Mouse (Mus musculus) gastrocnemius, postnatal 36 days (tissue): ENCODE results near the gene Enpp5. TPM values are rescaled to one million over a fixed set of nuclear protein-coding genes. Genes with fewer than 3 reads are reported as not detected.

Experiments
- DNase-seq, 2 experiments: peaks; one replicate each; pipeline ENCODE4 v3.0.0; 2022
- intact Hi-C: fragments of 180-260 bp; cut with DNase I; formaldehyde crosslinking; loops from one replicate; pipeline ENCODE4 v1.15.1; 2025
- total RNA-seq, 2 experiments: library from RNA; stranded (reverse); gene quantifications; 2 replicates each; pipeline ENCODE4 v1.2.3; 2021

The Enpp5 gene
- total RNA-seq, 2 experiments from 2014 or later: 5.5 to 5.6 TPM

DNA sequence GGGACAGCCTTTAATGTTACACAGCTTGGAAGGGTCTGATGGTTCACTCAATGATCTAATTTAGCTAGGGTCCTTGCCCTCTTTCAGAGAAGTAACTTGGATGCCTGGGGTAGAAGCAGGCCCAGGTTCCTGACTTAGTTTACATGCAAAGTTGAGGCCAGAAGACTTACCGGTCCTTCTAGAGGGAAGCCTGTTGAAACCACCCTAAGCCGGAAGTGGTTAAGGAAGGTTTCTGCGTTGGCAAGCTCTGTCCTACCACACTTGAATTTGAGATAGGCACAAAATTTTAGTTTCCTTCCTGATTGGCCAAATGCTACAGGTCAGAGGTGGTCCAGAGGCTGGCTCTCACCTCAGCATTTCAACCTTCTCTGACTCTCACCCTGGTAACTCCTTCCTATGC, 9.6 kb downstream of the Enpp5 start:
- intact Hi-C loops: no loop called here
- no peak for DNase-seq

DNA sequence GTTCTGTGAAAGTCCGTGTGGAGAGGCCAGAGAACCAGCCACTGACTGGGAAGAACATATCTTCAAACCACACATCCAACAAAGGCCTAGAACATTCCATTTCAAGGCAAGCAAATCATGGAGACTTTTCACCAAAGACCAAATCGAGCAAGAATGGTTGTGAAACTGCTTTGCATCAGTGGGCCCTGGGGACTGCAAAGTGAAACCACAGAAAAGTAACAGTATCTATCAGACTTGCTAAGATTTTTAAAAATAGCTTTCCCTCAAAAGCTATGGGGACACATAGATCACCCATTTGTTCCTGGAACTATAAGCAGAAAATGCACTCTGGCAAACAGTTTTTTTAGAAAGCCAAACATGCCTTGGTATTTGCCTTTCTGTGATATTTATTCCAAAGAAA, 12.3 kb downstream of the Enpp5 start:
- DNase-seq: no peak
- intact Hi-C loops: no loop called here

DNA sequence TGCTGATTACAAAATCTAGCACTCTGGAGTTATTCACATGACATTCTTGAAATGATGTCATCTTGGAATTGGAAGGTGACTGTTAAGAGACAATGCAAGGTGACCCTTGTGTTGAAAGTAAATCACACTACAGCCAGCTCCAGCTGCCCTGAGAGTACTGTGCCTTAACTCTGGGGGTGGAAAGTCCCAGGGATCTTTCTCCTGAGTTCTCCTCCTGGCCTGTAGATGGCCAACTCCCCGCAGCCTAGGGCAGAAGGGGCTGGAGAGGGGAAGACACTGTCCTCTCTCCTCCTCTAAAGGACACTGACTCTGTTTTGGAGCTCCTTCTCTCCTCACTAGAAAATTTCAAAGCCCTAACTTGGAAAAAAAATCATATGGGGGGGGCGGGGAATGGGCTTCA, 12.9 kb downstream of the Enpp5 start:
- intact Hi-C loops: no loop called here
- DNase-seq: no peak

DNA sequence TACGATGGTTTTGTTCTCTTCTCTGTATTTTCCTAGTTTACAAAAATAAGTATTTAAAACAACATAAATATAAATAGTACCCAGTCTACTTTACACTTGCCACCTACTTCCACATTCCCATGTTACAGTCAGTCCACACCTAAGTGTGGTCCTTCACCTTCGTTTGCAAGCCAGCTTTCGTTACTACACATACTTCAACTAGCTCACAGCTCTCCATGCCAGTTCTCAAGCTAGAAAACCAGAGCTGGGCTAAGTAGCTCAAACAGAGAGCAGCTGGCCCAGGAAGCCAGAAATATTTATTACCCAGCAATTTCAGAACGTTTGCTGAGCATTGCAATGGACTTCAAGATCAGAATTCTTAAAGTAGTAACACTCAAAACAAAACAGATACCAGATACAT, 21.9 kb downstream of the Enpp5 start:
- no peak for DNase-seq
- intact Hi-C loops: no loop called here

DNA sequence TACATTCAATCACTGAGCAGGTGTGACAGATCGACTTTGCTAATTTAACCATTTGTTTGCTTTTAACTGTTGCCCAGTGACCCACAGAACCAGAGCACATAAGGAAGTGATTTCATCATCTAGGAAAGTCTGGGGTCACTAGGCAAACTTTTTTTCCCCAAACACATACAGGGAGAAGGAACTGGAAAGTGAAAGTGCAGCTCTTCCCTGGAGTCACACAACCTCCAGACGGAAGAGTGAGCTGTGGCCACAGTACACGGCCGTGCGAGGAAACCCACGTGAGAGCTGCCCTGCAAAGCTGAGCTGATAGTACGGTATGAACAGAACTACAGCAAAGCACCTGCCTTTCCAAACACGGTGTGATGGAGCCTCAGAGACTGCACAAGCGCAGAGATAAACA, 22.3 kb downstream of the Enpp5 start:
- intact Hi-C loops: no loop called here
- no peak for DNase-seq

DNA sequence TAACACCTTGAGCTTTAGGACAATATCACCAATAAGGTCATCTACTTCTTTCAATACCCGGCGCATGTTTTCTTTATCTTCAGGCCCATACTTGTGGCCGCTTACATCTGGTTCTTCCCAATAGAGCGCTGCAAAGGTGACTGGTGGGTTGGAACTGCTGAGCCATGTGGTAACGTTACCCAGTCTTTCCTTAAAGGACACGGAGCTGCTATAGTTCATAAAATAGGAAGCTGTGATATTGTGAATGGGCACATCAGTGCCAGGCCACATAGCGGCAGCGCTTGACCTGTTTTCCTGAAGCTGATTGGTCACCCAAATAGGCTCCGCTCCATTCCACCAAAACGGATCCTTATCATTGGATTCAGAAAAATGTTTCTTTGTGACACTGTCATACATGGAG, 23.3 kb downstream of the Enpp5 start:
- intact Hi-C loops: no loop called here
- DNase-seq: no peak

DNA sequence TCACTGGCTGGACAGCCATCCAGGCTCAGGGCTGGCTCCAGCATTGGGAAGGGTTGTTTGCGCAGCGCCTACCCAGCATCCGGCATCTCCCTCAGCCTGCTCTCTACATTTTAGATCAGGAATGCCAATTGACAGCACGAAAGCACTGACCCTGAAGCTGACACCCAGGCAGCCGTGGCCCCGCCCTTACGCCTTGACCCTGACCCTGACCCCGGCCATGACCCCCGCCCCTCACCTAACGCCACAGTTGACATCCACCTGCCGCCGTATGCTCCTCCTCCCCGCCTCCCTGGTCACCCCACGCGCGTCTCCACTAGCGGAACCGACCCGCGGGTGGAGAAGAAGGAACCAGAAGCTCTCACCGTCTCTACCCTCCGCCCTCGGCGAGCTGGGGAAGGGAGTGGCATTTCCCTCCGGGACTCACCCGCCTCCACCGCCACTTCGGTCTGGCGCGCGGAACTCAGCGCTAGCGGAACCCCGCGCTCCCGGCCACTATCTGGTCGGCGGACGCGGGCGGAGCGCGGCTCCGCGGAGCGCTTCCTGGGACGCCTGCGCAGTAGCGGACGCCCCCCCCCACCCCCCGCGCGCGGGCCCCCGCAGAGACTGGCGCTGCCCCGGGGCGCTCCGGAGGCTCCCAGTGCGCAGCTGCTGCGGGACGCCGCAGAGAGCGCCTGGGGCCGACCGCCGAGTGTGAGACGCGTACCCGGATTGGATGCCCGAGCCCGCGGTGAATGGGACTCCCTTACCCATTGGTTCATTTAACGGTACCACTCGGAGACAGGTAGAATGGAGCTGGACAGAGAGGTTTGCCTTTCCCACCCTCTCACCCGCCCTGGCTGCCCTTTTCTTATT, 26.9 kb downstream of the Enpp5 start, which contains the start of gene Enpp4:
TSS of gene Enpp4 (minus strand) at position 523 of the 852 bp plus-strand sequence.
- intact Hi-C loops: no loop called here
- DNase-seq: peak; percentile 85 to 87

DNA sequence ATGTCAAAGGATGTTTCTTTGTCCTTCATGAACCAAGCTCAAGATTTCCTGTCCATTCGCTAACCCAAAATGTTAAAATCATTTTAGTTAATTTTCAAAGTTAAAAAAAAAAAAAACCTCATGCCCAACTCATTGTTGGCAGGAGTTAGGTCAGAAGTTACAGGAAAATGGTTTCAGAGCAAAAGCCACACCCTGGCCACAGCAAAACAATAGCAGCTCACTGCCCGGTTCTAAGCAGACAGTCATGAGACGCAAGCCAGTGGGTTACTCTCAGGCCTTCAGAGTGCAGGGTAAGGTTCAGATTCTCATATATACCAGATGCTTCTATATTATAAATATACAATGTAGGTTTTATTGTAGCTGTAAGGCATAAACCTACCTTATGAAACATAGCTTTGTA, 29.7 kb downstream of the Enpp5 start:
- intact Hi-C loops: no loop called here
- DNase-seq: no peak

DNA sequence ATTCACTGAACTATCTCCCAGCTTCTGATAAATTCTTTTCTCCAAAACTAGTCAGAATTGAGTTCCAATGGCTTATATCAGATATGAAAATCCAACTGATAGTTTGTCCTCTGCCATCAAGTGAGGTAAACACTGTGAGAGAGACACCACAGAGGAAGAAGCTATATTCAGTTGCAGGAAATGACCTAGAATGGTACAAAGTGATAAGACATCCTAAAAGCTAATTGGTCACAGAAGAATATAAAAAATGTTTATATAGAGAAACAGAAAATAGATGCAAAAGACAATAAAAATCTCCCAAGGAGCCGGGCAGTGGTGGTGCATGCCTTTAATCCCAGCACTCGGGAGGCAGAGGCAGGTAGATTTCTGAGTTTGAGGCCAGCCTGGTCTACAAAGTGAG, 38.0 kb downstream of the Enpp5 start:
- DNase-seq: no peak
- intact Hi-C loops: no loop called here

DNA sequence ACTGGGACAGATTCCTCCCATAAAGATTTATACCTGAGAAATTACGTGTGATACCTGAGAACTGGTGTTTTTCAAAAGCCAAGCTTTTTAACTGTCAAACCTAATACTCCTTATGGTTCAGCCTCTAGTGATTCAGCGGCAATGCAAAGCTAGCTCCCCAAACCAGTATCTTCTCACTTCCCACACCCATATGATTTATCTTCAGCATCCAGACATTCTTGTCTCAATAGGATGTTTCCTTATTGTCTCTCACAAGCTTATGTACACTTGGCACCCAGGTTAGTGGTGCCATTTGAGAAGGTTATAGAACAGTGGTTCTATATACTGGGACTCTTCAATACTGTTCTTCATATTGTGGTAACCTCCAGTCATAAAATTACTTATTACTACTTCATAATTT, 39.1 kb downstream of the Enpp5 start:
- intact Hi-C loops: no loop called here
- no peak for DNase-seq

DNA sequence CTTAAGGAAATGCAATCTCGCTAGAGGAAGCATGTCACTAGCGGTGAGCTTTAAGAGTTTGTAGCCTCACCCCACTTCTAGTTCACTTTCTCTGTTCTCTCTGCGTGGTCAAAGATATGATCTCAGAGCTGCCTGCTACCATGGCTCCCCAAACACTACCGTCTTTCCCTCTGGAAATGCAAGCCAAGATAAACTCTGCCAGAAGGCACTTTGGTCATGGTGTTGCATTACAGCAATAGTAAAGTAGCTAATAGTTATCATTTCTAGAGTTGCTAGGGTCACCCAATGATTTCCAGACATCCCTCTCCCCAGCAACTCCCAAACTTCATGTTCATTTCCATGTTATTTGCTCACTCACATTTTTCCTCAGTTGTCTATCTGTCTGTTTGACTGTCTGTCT, 39.6 kb downstream of the Enpp5 start:
- DNase-seq: no peak
- intact Hi-C loops: no loop called here

DNA sequence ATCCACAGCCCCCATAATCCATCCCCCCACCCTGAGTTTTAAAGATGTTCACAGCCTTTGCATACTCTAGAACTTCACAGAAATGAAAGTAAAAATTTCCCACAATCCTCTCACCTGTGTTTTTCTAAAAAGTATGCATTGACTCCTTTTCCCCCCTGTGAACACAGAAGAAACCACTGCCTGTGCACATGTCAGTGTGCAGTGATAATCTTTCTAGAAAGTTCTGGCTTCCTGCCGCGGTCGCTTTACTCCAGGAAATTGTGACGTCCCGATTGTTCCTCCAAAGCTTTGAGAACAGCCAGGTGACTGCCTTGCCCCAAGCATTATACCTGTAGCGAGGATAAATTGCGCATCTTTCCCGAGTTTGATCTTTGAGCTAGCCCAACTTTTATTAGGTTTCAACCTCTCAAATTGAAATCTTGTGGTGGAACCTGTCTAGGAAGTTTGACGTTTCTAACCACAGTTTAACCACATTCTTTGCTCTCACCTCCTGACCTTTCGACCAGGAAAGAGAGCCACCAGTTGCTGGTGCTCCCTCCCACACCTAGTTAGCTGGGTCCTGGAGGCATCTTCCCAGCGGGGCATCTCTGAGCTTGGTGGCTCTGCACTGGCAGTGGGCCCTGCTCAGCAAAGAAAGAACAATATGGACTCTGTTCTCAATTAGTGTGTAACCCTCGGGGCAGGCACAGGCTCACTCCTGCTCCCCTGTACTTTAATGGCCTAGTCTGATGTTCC, 42.9 kb downstream of the Enpp5 start:
- no peak for DNase-seq
- intact Hi-C loops: no loop called here

DNA sequence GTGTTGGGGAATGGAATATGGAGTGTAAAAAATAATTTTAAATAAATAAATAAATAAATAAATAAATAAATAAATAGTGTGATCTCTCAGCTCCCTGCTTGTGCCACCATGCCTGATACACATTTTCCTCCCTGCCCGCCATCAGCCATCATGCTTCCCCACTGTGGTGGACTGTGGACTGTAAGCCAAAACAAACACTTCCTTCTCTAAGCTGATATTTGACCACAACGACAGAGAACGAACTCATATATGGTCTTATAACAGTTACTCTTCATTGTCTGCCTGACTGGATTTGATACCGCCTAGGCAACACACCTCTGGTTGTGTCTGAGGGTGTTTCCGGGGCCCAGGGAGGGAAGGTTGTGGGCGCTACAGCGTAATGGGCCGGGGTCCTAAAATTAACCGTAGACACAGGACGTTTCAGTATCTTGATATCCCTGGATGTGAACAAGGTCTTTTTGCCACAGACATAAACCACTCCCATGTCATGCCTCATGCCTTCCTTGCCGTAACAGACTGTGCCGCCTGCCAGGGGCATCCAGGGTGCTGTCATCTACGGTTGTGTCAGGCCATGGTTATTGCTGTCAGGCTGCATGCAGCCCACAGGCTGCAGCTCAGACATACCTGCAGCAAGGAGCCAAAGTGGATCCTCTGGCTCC, 50.6 kb downstream of the Enpp5 start:
- DNase-seq: no peak
- intact Hi-C loops: loop anchor here (1.0 to 5.0 kb wide), 2 partner anchors 53 to 242 kb away; no protein-coding TSS in a partner anchor

DNA sequence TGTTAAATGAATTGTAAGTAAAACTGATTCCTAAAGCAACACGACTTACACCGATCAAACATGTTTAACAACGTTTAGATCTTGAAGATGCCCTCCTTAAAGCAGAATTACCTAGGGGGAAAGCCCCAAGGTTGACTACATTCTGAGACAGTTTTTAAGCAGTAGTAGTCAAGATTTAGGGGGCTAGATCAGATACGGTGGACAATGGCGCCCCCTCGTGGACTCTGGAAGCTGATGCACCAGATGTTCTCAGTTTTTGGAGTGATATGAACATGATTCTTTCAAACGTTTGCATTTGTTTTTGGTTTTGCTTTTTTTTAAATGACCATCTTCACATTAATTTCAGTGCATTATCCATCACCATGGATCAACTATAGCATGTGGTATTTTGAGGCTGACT, 51.8 kb downstream of the Enpp5 start:
- peak; percentile 53 to 61 for DNase-seq
- intact Hi-C loops: loop anchor here (10.0 kb wide), 1 partner anchor 436 kb away; no protein-coding TSS in a partner anchor

DNA sequence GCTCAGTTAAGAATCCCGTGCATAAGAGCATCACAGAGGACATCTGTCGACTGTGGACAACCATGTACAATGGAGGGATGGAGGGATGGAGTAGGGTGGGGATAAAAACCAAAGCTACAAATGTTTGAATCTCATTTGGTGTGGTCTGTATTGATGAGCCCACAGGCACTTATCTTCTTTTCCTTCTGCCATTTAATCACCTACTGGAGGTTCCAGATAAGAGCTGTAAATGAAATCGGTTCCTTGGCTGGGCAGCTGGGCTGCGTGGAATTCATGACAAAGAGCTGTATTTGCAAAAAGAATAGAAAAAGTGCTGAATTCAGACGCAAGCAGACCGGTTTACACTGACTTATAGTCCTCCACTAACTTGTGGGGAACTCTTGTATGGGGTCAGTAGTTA, 55.5 kb downstream of the Enpp5 start:
- DNase-seq: no peak
- intact Hi-C loops: loop anchor here (10.0 kb wide), 1 partner anchor 439 kb away; no protein-coding TSS in a partner anchor

DNA sequence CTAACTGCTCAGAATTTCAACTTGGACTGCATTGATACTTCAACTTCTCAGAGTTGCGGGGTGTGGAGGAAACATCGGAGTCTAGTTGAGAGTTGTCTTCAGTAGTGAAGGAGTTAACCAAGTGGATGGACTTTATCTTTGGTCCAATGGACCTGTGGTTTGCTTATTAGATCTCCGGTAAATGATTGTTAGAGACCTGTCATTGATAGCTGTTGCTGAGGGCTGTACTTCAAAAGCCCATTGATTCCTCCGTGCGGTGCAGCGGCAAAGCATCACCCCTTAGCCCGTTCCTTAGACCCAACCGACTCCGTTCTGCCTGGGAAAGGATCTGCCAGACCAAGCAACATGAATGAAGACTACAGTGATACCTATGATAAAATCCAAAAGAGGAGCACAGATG, 55.9 kb downstream of the Enpp5 start:
- intact Hi-C loops: loop anchor here (10.0 kb wide), 1 partner anchor 440 kb away; no protein-coding TSS in a partner anchor
- DNase-seq: no peak

DNA sequence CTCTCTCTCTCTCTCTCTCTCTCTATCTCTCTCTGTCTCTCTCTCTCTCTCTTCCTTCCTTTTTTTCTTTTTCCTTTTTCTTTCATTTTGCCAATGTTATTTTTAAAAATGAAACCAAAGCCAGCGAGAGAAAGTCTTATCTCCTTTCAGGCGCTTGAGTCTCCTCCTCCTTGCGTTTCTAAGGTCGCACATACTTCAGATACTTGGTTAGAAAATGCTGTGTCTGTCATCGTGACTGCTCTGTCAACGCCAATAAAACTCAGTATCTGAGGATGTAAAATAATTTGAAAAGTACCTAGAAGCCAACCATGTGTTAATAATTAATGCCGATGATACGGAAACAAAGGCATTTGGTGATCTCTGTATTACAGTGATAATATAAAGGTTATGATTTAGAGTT, 57.4 kb downstream of the Enpp5 start:
- intact Hi-C loops: loop anchor here (10.0 kb wide), 1 partner anchor 441 kb away; no protein-coding TSS in a partner anchor
- DNase-seq: no peak
